Mouse (Mus musculus): ENCODE measurements around the gene Ppm1m.
A peak's percentile ranks its signal among the peaks of the same experiment; 100 is the strongest.

Gene Ppm1m

GRCm38 (mm10) chr9:106220894-106221523 is 21.5 kb upstream of the Ppm1m start:
- no peak for DNase-seq (ENCODE audit: low spot score in 2 of 2)

GRCm38 (mm10) chr9:106216971-106217370 is 17.4 kb upstream of the Ppm1m start:
- DNase-seq (ENCODE audit: low spot score in 2 of 2), result no peak

GRCm38 (mm10) chr9:106215341-106216125 is 16.0 kb upstream of the Ppm1m start:
- no peak for DNase-seq (ENCODE audit: low spot score in 2 of 2)

GRCm38 (mm10) chr9:106212594-106212981 is 13.0 kb upstream of the Ppm1m start:
- DNase-seq (ENCODE audit: low spot score in 2 of 2), result no peak

- DNase-seq (ENCODE audit: low spot score in 2 of 2), result peak; percentile 69 to 80
These were observed 12.4 kb upstream of the Ppm1m start for GRCm38 (mm10) chr9:106211680-106212593.

- DNase-seq (ENCODE audit: low spot score in 2 of 2), result no peak
These were observed 11.5 kb upstream of the Ppm1m start for GRCm38 (mm10) chr9:106210853-106211609.

- DNase-seq (ENCODE audit: low spot score in 2 of 2), result no peak
These were observed 10.4 kb upstream of the Ppm1m start for GRCm38 (mm10) chr9:106209954-106210353.

- DNase-seq (ENCODE audit: low spot score in 2 of 2), result no peak
These were observed 8.6 kb upstream of the Ppm1m start for GRCm38 (mm10) chr9:106208181-106208580.

GRCm38 (mm10) chr9:106206515-106206914 is 7.0 kb upstream of the Ppm1m start:
- no peak for DNase-seq (ENCODE audit: low spot score in 2 of 2)

- DNase-seq (ENCODE audit: low spot score in 2 of 2), result no peak
These were observed 6.3 kb upstream of the Ppm1m start for GRCm38 (mm10) chr9:106205713-106206290.

GRCm38 (mm10) chr9:106203990-106204851 is 4.7 kb upstream of the Ppm1m start:
- no peak for DNase-seq (ENCODE audit: low spot score in 2 of 2)

- DNase-seq (ENCODE audit: low spot score in 2 of 2), result peak; percentile 72 to 79
These were observed 3.5 kb upstream of the Ppm1m start, which contains the start of gene Twf2 for GRCm38 (mm10) chr9:106202819-106203636. Gene Twf2, plus strand, starts transcription at chr9:106203108.

GRCm38 (mm10) chr9:106201895-106202294 is 2.3 kb upstream of the Ppm1m start:
- no peak for DNase-seq (ENCODE audit: low spot score in 2 of 2)

GRCm38 (mm10) chr9:106198962-106199458 is 536 bp downstream of the Ppm1m start:
- DNase-seq (ENCODE audit: low spot score in 2 of 2), result peak; percentile 54 to 61

GRCm38 (mm10) chr9:106197732-106198131 is 1.8 kb downstream of the Ppm1m start:
- no peak for DNase-seq (ENCODE audit: low spot score in 2 of 2)

GRCm38 (mm10) chr9:106197081-106197713 is 2.3 kb downstream of the Ppm1m start:
- DNase-seq (ENCODE audit: low spot score in 2 of 2), result no peak

GRCm38 (mm10) chr9:106195693-106196092 is 3.9 kb downstream of the Ppm1m start:
- DNase-seq (ENCODE audit: low spot score in 2 of 2), result no peak
